Mouse (Mus musculus): Measurements from ENCODE around the gene Sept9.

The Sept9 gene

GRCm38 (mm10) chr11:117374288-117374687 lies 174.8 kb downstream of the Sept9 start:
- no peak for DNase-seq (ENCODE audit: low spot score)

GRCm38 (mm10) chr11:117379774-117380173 lies 180.3 kb downstream of the Sept9 start:
- no peak for DNase-seq (ENCODE audit: low spot score)

- DNase-seq (ENCODE audit: low spot score) = no peak
Measured at GRCm38 (mm10) chr11:117384235-117384634, 184.8 kb downstream of the Sept9 start.

GRCm38 (mm10) chr11:117384897-117385296 lies 185.4 kb downstream of the Sept9 start:
- peak; percentile 86 for DNase-seq (ENCODE audit: low spot score)

- DNase-seq (ENCODE audit: low spot score) = no peak
Measured at GRCm38 (mm10) chr11:117385331-117386103, 186.1 kb downstream of the Sept9 start.

- DNase-seq (ENCODE audit: low spot score) = no peak
Measured at GRCm38 (mm10) chr11:117387241-117387640, 187.8 kb downstream of the Sept9 start.

GRCm38 (mm10) chr11:117390001-117390402 lies 190.5 kb downstream of the Sept9 start:
- DNase-seq (ENCODE audit: low spot score) = peak; percentile 35

GRCm38 (mm10) chr11:117390774-117391534 lies 191.5 kb downstream of the Sept9 start:
- no peak for DNase-seq (ENCODE audit: low spot score)

- DNase-seq (ENCODE audit: low spot score) = no peak
Measured at GRCm38 (mm10) chr11:117392251-117392650, 192.8 kb downstream of the Sept9 start.

- no peak for DNase-seq (ENCODE audit: low spot score)
Measured at GRCm38 (mm10) chr11:117393715-117394114, 194.3 kb downstream of the Sept9 start.

GRCm38 (mm10) chr11:117394230-117395137 lies 195.0 kb downstream of the Sept9 start:
- DNase-seq (ENCODE audit: low spot score) = no peak

- no peak for DNase-seq (ENCODE audit: low spot score)
Measured at GRCm38 (mm10) chr11:117395228-117395627, 195.8 kb downstream of the Sept9 start.

GRCm38 (mm10) chr11:117396929-117397328 lies 197.5 kb downstream of the Sept9 start:
- DNase-seq (ENCODE audit: low spot score) = no peak

GRCm38 (mm10) chr11:117397755-117398154 lies 198.3 kb downstream of the Sept9 start:
- DNase-seq (ENCODE audit: low spot score) = no peak

- no peak for DNase-seq (ENCODE audit: low spot score)
Measured at GRCm38 (mm10) chr11:117398191-117398590, 198.7 kb downstream of the Sept9 start.

- no peak for DNase-seq (ENCODE audit: low spot score)
Measured at GRCm38 (mm10) chr11:117401583-117402367, 202.3 kb downstream of the Sept9 start.

- no peak for DNase-seq (ENCODE audit: low spot score)
Measured at GRCm38 (mm10) chr11:117402550-117402949, 203.1 kb downstream of the Sept9 start.

GRCm38 (mm10) chr11:117403073-117403472 lies 203.6 kb downstream of the Sept9 start:
- no peak for DNase-seq (ENCODE audit: low spot score)

GRCm38 (mm10) chr11:117403781-117404180 lies 204.3 kb downstream of the Sept9 start:
- no peak for DNase-seq (ENCODE audit: low spot score)

GRCm38 (mm10) chr11:117406711-117407110 lies 207.2 kb downstream of the Sept9 start:
- no peak for DNase-seq (ENCODE audit: low spot score)

GRCm38 (mm10) chr11:117407196-117407595 lies 207.7 kb downstream of the Sept9 start:
- no peak for DNase-seq (ENCODE audit: low spot score)
